Mouse (Mus musculus) midbrain, embryonic 12.5 days (tissue): Measurements from ENCODE around the gene Duxf3. TPM values are rescaled to one million over a fixed set of nuclear protein-coding genes. Genes with fewer than 3 reads are reported as not detected.

ENCODE experiments used
- ATAC-seq: fragments of 200-750 bp; cut with Nextera tagmentation; 2 replicates; pipeline ENCODE4 v1.8.0; 2017; ENCODE audit warnings: low read depth, moderate TSS enrichment, moderate library complexity; ENCODE audit not compliant: low FRiP score
- H3K27ac ChIP-seq: fragments of 300-500 bp; sonication (generic); replicated peaks from 2 replicates; pipeline ENCODE4 v1.5.1; 2016; ENCODE audit warnings: mild to moderate bottlenecking
- H3K27me3 ChIP-seq: fragments of 300-500 bp; sonication (generic); 2 replicates; pipeline ENCODE4 v1.6.1; 2016; ENCODE audit warnings: mild to moderate bottlenecking
- H3K36me3 ChIP-seq: fragments of 300-500 bp; sonication (generic); 2 replicates; pipeline ENCODE4 v1.6.1; 2016
- H3K4me1 ChIP-seq: fragments of 300-500 bp; sonication (generic); 2 replicates; pipeline ENCODE4 v1.6.1; 2016
- H3K4me2 ChIP-seq: fragments of 300-500 bp; sonication (generic); replicated peaks from 2 replicates; pipeline ENCODE4 v1.6.1; 2016; ENCODE audit warnings: mild to moderate bottlenecking, moderate library complexity
- H3K4me3 ChIP-seq: fragments of 300-500 bp; sonication (generic); 2 replicates; pipeline ENCODE4 v1.5.1; 2016; ENCODE audit warnings: mild to moderate bottlenecking
- H3K9ac ChIP-seq: fragments of 300-500 bp; sonication (generic); replicated peaks from 2 replicates; pipeline ENCODE4 v1.6.1; 2016; ENCODE audit warnings: mild to moderate bottlenecking, moderate library complexity
- H3K9me3 ChIP-seq: fragments of 300-500 bp; sonication (generic); 2 replicates; pipeline ENCODE4 v1.6.1; 2016; ENCODE audit warnings: mild to moderate bottlenecking
- WGBS: fragments of 180-500 bp; shearing (Covaris S2); methylation state at CpG from one replicate; pipeline ENCODE4 v1.1.7; 2016; 5-methylcytosine and 5-hydroxymethylcytosine counted together
- polyA plus RNA-seq: library from polyadenylated mRNA; unstranded; fragments of >200 nt; fragmentation: Nextera tagmentation; extraction: Ambion mirVana; gene quantifications from 2 replicates; pipeline ENCODE4 v1.2.1, GENCODE M21; 2016

Gene Duxf3
- polyA plus RNA-seq, 1 experiment from 2014 or later: not detected

DNA sequence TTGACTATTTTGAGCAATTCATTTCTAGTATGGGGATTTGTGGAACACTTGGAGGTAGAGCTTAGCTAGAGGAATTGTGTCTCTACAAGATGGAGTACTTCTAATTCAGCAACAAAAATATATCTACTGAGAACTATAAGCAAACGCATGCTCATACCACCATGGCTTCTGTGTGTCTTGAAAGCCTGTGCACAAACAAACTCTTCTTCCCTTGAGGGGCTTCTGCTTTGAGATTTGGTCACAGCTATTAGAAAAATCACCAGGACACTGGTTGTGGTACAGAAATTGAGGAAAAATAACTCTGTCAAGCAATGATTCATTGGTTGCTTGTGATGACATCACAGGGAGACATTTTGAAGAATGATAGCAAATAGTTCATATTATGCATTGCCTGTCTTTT, 17.1 kb downstream of the Duxf3 start:
- Histone ChIP-seq H3K9ac (no peak overlapping the region), H3K4me1 (no peaks in the 10 kb centered on the region), H3K27ac (no peak overlapping the region), H3K36me3 (no peaks in the 10 kb centered on the region), H3K4me3 (no peak overlapping the region), H3K9me3 (peaks cover 7% of the 10 kb centered on the region; the same call in 1 of the 2 replicates), H3K4me2 (no peak overlapping the region), H3K27me3 (no peaks in the 10 kb centered on the region)
- 92% methylated on average over 1 of the region's 1 CpGs for WGBS
- ATAC-seq: no peak

DNA sequence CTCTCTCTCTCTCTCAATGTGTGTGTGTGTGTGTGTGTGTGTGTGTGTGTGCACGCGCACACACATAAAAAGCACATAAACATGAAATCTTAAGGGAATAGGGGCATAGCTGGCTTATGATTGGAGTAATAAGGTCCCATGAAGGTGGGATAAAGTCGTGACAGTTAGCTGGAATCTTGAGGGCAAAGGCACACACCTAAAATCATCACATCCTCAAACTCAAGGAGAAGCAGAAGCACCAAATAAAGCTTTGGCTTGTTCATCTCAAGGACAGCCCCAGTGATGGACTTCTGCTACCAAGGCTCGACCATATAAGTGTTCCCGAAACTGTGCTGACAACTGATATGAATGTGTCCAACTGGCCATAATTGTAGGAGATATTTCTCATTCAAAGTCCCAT, 17.5 kb downstream of the Duxf3 start:
- Histone ChIP-seq H3K9ac (no peak overlapping the region), H3K4me3 (no peak overlapping the region), H3K36me3 (no peaks in the 10 kb centered on the region), H3K9me3 (peaks cover 7% of the 10 kb centered on the region; the same call in 1 of the 2 replicates), H3K27ac (no peak overlapping the region), H3K4me1 (no peaks in the 10 kb centered on the region), H3K4me2 (no peak overlapping the region), H3K27me3 (no peaks in the 10 kb centered on the region)
- ATAC-seq: no peak
- WGBS: 78% methylated on average over 5 of the region's 5 CpGs

DNA sequence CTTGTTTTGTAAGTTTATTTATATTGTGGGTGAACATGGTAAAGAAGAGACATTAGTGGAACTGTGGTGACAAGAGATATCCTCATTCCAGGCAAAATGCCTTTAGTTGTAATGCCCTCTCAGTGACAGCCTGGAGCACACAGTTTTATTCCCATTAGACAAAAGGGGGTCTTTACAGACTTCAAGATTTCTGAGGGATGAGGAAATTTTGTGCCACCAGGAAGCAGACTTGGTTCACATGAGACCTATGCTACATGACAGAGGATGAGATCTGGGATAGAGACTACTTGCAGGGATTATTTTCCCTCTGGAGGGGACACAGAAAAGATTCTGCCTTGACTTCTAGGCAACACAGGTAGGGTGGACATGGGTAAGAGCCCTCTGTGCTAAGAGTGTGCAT, 18.0 kb downstream of the Duxf3 start:
- H3K4me3 ChIP-seq: no peak overlapping the region
- H3K36me3 ChIP-seq: no peaks in the 10 kb centered on the region
- no peaks in the 10 kb centered on the region for H3K4me1 ChIP-seq
- no peak for ATAC-seq
- no peak overlapping the region for H3K27ac ChIP-seq
- peaks cover 7% of the 10 kb centered on the region; the same call in 1 of the 2 replicates for H3K9me3 ChIP-seq
- H3K27me3 ChIP-seq: no peaks in the 10 kb centered on the region
- no peak overlapping the region for H3K4me2 ChIP-seq
- H3K9ac ChIP-seq: no peak overlapping the region

DNA sequence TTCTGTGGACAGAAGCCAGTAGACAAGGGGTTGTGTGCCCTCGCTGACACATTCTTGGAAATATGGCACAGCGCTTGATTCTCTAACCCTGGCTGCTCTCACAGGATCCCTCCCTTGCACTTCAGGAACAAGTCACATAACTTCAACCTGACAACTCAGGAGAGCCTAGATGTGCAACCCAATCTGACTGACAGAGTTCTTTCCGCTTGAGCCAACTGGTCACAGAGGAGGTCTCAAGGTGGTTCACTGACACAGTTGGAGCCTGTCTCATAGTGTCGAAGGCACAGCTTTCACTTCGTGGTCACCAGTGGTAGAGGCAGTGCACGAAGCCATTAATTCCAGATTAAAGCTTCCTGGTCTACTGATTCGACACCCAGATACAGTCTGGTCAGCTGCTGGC, 20.2 kb downstream of the Duxf3 start:
- no peaks in the 10 kb centered on the region for H3K4me1 ChIP-seq
- no peak overlapping the region for H3K4me3 ChIP-seq
- peaks cover 7% of the 10 kb centered on the region; the same call in 1 of the 2 replicates for H3K9me3 ChIP-seq
- H3K27me3 ChIP-seq: no peaks in the 10 kb centered on the region
- 79% methylated on average over 7 of the region's 7 CpGs for WGBS
- H3K9ac ChIP-seq: no peak overlapping the region
- ATAC-seq: no peak
- no peak overlapping the region for H3K4me2 ChIP-seq
- H3K36me3 ChIP-seq: no peaks in the 10 kb centered on the region
- no peak overlapping the region for H3K27ac ChIP-seq

DNA sequence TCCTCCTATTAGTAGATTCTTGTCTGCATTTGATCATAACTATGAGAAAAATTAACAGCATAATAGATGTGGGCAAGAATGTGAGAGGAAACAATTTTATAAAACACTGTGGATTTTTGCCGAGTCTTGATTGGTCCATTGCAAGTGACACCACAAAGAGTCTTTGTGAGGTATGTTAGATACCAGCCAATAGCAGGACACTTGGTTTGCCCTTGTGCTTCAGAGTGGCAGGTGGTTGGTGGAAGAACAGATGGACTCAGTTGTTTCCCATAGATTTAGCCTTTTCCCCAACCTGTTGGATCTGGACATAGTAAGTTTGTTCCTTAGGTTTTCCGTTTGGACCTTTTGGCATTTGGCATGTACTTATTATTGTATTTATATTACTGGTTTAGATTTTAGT, 21.3 kb downstream of the Duxf3 start:
- no peak overlapping the region for H3K9ac ChIP-seq
- WGBS: 90% methylated on average over 2 of the region's 2 CpGs
- H3K9me3 ChIP-seq: peaks cover 7% of the 10 kb centered on the region; the same call in 1 of the 2 replicates
- no peaks in the 10 kb centered on the region for H3K36me3 ChIP-seq
- no peaks in the 10 kb centered on the region for H3K27me3 ChIP-seq
- H3K4me1 ChIP-seq: no peaks in the 10 kb centered on the region
- H3K4me3 ChIP-seq: no peak overlapping the region
- no peak overlapping the region for H3K4me2 ChIP-seq
- H3K27ac ChIP-seq: no peak overlapping the region
- ATAC-seq: no peak

DNA sequence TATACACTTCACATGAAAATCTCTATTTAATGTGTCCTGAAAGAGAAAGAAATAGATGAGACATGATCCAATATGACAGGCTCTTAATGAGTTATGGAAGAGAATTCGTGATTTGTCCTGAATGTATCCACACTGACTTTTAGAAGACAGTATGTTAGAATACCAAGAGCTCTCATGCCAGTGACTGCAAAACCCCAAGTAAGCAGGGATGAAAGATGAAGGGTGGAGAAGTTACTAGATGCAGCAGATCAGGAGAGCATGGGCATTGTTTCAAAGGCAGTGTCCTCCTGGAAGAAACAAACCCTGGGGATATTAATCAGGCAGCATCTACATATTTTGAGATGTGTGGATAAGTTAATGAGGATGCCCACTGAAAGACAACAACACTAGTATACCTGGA, 22.0 kb downstream of the Duxf3 start:
- Histone ChIP-seq H3K27ac (no peak overlapping the region), H3K4me1 (no peaks in the 10 kb centered on the region), H3K4me3 (no peak overlapping the region), H3K36me3 (no peaks in the 10 kb centered on the region), H3K9me3 (peaks cover 11% of the 10 kb centered on the region; the same call in 1 of the 2 replicates), H3K27me3 (no peaks in the 10 kb centered on the region), H3K4me2 (no peak overlapping the region), H3K9ac (no peak overlapping the region)
- no peak for ATAC-seq
- WGBS: 63% methylated on average over 1 of the region's 1 CpGs

DNA sequence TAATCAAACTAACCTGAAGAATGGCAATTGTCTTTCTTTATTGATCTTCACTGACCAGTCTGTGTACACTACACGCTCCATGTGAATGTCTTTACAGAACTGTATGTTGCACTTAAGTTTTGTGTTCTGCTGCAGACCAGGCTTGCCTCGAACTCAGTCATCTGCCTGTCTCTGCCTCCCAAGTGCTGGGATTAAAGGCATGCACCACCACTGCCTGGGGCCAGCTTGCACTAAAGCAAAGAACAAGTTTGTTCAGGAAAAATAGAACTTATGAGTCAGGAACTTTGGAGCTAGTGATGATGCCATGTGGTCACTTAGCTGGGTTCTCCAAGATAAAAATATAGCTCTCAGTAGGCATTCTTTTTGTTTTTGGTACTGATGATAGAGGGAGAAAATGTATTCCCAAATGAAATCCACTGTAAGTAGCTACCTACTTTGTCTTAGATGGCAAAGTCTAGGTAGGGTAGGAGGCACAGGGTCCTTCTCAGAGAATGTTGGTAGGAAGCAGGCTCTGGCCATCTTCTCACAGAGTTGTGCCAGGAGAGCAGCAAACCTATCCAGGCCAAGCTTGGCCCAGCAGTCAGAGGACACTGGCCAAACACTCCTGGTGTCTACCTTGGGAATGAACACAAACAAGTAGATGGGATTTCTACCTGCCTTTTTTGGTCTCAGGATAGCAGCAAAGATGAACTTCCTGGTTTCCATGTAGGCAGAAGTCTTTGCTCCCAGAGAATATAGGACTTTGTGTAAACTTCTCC, 22.6 kb downstream of the Duxf3 start:
- H3K27me3 ChIP-seq: no peaks in the 10 kb centered on the region
- H3K27ac ChIP-seq: no peak overlapping the region
- peaks cover 11% of the 10 kb centered on the region; the same call in 1 of the 2 replicates for H3K9me3 ChIP-seq
- ATAC-seq: no peak
- no peak overlapping the region for H3K4me3 ChIP-seq
- H3K4me1 ChIP-seq: no peaks in the 10 kb centered on the region
- no peak overlapping the region for H3K4me2 ChIP-seq
- no peaks in the 10 kb centered on the region for H3K36me3 ChIP-seq
- WGBS: 79% methylated on average over 2 of the region's 2 CpGs
- H3K9ac ChIP-seq: no peak overlapping the region

DNA sequence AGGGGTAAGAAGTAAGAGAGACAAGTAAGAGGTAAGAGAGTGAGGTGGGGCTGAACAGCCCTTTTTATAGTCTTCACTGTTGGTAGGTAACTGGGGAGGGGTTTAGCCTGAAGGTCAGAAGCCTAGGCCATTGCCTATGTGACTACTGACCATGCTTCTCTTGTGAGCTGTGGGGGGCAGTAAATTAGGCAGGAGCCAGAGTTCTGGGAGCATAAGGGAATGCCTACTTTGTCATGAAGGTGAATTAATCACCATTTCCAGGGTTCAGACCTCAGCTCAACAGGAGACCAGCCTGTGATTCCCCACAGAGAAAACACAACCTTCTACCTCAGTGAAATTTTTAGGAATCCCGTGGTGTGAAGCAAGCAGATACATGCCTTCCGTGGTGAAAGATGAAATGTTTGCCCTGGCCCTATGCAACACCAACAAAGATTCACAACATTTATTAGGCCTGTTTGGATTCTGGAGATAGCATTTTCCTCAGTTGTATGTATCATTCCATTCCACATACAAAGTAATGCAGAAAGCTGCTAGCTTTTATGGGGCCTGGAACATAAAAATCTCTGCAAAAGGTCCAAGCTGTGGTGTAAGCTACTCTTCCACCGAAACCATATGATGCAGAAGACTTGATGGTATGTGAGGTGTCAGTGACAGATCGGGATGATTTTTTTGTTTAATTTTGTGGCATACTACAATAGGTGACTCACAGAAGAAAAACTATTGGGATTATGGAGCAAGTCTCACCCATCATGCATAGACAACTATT, 25.7 kb downstream of the Duxf3 start:
- Histone ChIP-seq H3K4me3 (no peak overlapping the region), H3K4me2 (no peak overlapping the region), H3K9me3 (peaks cover 5% of the 10 kb centered on the region; the same call in 1 of the 2 replicates), H3K27ac (no peak overlapping the region), H3K36me3 (no peaks in the 10 kb centered on the region), H3K4me1 (no peaks in the 10 kb centered on the region), H3K9ac (no peak overlapping the region), H3K27me3 (no peaks in the 10 kb centered on the region)
- no peak for ATAC-seq
- 89% methylated on average over 4 of the region's 4 CpGs for WGBS

DNA sequence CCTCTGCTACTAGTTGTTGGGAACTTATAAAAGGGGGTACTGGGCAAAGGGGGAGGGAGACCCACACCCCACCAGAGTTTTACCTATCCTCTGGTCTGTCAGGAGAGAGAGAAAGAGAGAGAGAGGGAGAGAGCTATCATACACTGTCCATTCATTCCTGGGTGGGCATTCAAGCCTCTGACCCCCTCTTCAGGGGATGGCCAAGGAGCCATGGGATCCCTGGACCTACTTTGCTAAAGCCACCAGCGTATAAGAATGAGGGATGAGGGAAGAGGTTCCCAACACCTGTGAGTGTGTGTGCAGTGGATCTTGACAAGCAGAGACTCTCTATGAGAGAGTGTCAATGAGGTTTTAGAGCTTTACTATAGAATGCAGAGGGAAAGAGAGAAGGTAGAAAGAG, 26.5 kb downstream of the Duxf3 start:
- H3K4me2 ChIP-seq: no peak overlapping the region
- no peak overlapping the region for H3K9ac ChIP-seq
- H3K9me3 ChIP-seq: 0 out of 2 replicates have a peak, but pooled peaks cover 4% of the 10 kb centered on the region
- 49% methylated on average over 1 of the region's 1 CpGs for WGBS
- no peaks in the 10 kb centered on the region for H3K27me3 ChIP-seq
- no peak overlapping the region for H3K27ac ChIP-seq
- H3K4me1 ChIP-seq: no peaks in the 10 kb centered on the region
- ATAC-seq: no peak
- no peak overlapping the region for H3K4me3 ChIP-seq
- H3K36me3 ChIP-seq: no peaks in the 10 kb centered on the region

Other genes starting within 250 kb of the Duxf3 start
- not detected in 2 replicates for gene AW822073, start 7.7 kb downstream of the Duxf3 start, polyA plus RNA-seq
- gene Gm4981, start 4.0 kb upstream of the Duxf3 start, polyA plus RNA-seq: not detected in 2 replicates
- 64.8 and 66.5 TPM in 2 replicates for gene Gcc2, start 22.8 kb upstream of the Duxf3 start, polyA plus RNA-seq
- gene Lims1, start 90.8 kb upstream of the Duxf3 start, polyA plus RNA-seq: 85.6 and 88.9 TPM in 2 replicates
- 28.5 and 33.9 TPM in 2 replicates for gene Ranbp2, start 214.2 kb upstream of the Duxf3 start, polyA plus RNA-seq